Mouse (Mus musculus): Measurements from ENCODE around the gene Ptcra. TPM values are rescaled to one million over a fixed set of nuclear protein-coding genes. Genes with fewer than 3 reads are reported as not detected.

The Ptcra gene
- polyA plus RNA-seq, 1 experiment from 2014 or later, result 0.34 TPM

GRCm38 (mm10) chr17:46725731-46726645 is 37.5 kb downstream of the Ptcra start:
- Histone ChIP-seq H3K4me1 (replicated peaks; ENCODE audit: control insufficient read depth, insufficient read depth, low read length) (no peaks in the 10 kb centered on the region), H3K4me3 (ENCODE audit: low read depth, low read length) (no peak overlapping the region), H3K4me2 (replicated peaks; ENCODE audit: low read depth, low read length) (no peak overlapping the region), H3K9me3 (ENCODE audit: control insufficient read depth, low read length) (no peaks in the 10 kb centered on the region), H3K27me3 (ENCODE audit: control insufficient read depth, insufficient read depth, low read length) (peaks cover 9% of the 10 kb centered on the region), H3K36me3 (ENCODE audit: control insufficient read depth, insufficient read depth, low read length) (no peaks in the 10 kb centered on the region), H3K9ac (ENCODE audit: low read depth, low read length) (no peak overlapping the region), H3K27ac (ENCODE audit: low read depth, low read length) (no peak overlapping the region)
- ATAC-seq (ENCODE audit: low FRiP score) (no peak), DNase-seq (ENCODE audit: low spot score) (no peak)
- WGBS, result 93% methylated on average over 26 of the region's 26 CpGs

GRCm38 (mm10) chr17:46725273-46725672 is 38.2 kb downstream of the Ptcra start:
- Histone ChIP-seq H3K4me1 (replicated peaks; ENCODE audit: control insufficient read depth, insufficient read depth, low read length) (no peaks in the 10 kb centered on the region), H3K9me3 (ENCODE audit: control insufficient read depth, low read length) (no peaks in the 10 kb centered on the region), H3K27me3 (ENCODE audit: control insufficient read depth, insufficient read depth, low read length) (peaks cover 9% of the 10 kb centered on the region), H3K27ac (ENCODE audit: low read depth, low read length) (no peak overlapping the region), H3K9ac (ENCODE audit: low read depth, low read length) (no peak overlapping the region), H3K4me2 (replicated peaks; ENCODE audit: low read depth, low read length) (no peak overlapping the region), H3K36me3 (ENCODE audit: control insufficient read depth, insufficient read depth, low read length) (no peaks in the 10 kb centered on the region), H3K4me3 (ENCODE audit: low read depth, low read length) (no peak overlapping the region)
- WGBS, result 50% methylated on average over 9 of the region's 9 CpGs
- no peak for ATAC-seq (ENCODE audit: low FRiP score)
- peak; percentile 57 for DNase-seq (ENCODE audit: low spot score)

DNA sequence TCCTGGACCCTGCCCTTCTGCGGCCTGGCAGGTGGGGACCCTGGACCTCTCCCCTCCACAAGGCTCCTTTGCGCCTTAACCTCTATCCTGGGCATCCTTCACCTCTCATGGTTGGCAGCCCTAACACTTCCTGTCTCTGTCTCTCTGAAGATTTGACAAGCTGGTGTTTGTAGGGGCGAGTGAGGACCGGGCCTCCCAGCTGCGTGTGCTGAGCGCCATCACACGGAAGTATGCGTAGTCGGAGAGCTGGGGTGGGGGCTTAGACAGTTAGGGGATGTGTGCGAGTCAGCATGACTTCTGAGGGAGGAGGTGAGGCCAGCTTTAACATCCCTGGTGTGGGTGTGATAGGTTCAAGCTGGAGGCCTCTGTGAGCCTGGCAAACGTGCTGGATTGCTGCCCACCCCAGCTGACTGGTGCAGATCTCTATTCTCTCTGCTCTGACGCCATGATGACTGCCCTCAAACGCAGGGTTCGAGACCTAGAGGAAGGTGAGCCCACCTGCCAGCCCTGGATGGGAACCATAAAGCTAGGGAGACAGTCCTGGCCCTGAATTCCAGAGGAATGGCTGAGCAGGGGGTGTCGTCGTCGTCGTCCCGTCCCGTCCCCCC is 38.9 kb downstream of the Ptcra start:
- no peak overlapping the region for H3K4me3 ChIP-seq (ENCODE audit: low read depth, low read length)
- no peak overlapping the region for H3K4me2 ChIP-seq (replicated peaks; ENCODE audit: low read depth, low read length)
- no peaks in the 10 kb centered on the region for H3K36me3 ChIP-seq (ENCODE audit: control insufficient read depth, insufficient read depth, low read length)
- WGBS, result 82% methylated on average over 19 of the region's 20 CpGs
- no peak overlapping the region for H3K9ac ChIP-seq (ENCODE audit: low read depth, low read length)
- ATAC-seq (ENCODE audit: low FRiP score) (no peak), DNase-seq (ENCODE audit: low spot score) (no peak)
- peaks cover 9% of the 10 kb centered on the region for H3K27me3 ChIP-seq (ENCODE audit: control insufficient read depth, insufficient read depth, low read length)
- no peak overlapping the region for H3K27ac ChIP-seq (ENCODE audit: low read depth, low read length)
- no peaks in the 10 kb centered on the region for H3K9me3 ChIP-seq (ENCODE audit: control insufficient read depth, low read length)
- no peaks in the 10 kb centered on the region for H3K4me1 ChIP-seq (replicated peaks; ENCODE audit: control insufficient read depth, insufficient read depth, low read length)

- H3K9me3 ChIP-seq (ENCODE audit: control insufficient read depth, low read length), result no peaks in the 10 kb centered on the region
- H3K4me1 ChIP-seq (replicated peaks; ENCODE audit: control insufficient read depth, insufficient read depth, low read length), result no peaks in the 10 kb centered on the region
- H3K27ac ChIP-seq (ENCODE audit: low read depth, low read length), result no peak overlapping the region
- no peak for ATAC-seq (ENCODE audit: low FRiP score)
- H3K36me3 ChIP-seq (ENCODE audit: control insufficient read depth, insufficient read depth, low read length), result no peaks in the 10 kb centered on the region
- no peak for DNase-seq (ENCODE audit: low spot score)
- no peaks in the 10 kb centered on the region for H3K27me3 ChIP-seq (ENCODE audit: control insufficient read depth, insufficient read depth, low read length)
- 92% methylated on average over 7 of the region's 7 CpGs for WGBS
- no peak overlapping the region for H3K4me2 ChIP-seq (replicated peaks; ENCODE audit: low read depth, low read length)
- H3K4me3 ChIP-seq (ENCODE audit: low read depth, low read length), result no peak overlapping the region
- H3K9ac ChIP-seq (ENCODE audit: low read depth, low read length), result no peak overlapping the region
These were observed 42.4 kb downstream of the Ptcra start for GRCm38 (mm10) chr17:46721077-46721476.

DNA sequence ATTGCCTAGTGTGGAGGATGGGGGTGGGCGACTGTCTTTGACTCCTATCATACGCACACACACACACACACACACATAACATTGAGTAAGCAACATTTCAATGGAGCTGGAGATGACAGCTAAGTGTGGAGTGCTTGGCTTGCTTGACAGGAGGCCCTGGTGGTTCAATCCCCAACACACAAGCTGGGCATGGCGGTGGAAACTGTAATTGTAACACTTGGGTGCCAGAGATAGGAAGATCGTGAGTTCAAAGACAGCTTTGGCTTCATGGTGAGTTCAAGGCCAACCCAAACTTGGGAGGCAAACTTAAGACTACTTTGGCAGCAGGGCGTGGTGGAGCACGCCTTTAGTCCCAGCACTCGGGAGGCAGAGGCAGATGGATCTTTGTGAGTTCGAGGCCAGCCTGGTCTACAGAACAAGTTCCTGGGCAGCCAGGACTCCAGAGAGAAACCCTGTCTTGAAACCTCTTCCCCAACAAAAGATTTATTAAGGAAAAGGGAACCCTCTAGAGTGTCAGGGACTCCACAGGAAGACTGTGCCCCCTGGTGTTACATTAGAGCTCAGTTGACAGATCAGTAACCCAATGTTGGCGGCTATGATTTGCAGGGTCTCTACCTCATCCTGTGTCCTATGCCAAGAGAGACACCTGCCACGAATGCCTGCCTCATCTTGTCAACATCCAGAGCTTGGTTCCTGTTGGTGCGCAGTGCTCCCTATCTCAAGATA is 48.6 kb downstream of the Ptcra start:
- Histone ChIP-seq H3K27ac (ENCODE audit: low read depth, low read length) (no peak overlapping the region), H3K4me1 (replicated peaks; ENCODE audit: control insufficient read depth, insufficient read depth, low read length) (peaks cover 4% of the 10 kb centered on the region), H3K36me3 (ENCODE audit: control insufficient read depth, insufficient read depth, low read length) (0 out of 2 replicates have a peak, but pooled peaks cover 2% of the 10 kb centered on the region), H3K9me3 (ENCODE audit: control insufficient read depth, low read length) (no peaks in the 10 kb centered on the region), H3K9ac (ENCODE audit: low read depth, low read length) (no peak overlapping the region), H3K4me2 (replicated peaks; ENCODE audit: low read depth, low read length) (no peak overlapping the region), H3K27me3 (ENCODE audit: control insufficient read depth, insufficient read depth, low read length) (no peaks in the 10 kb centered on the region), H3K4me3 (ENCODE audit: low read depth, low read length) (no peak overlapping the region)
- DNase-seq (ENCODE audit: low spot score), result no peak
- 96% methylated on average over 11 of the region's 11 CpGs for WGBS
- ATAC-seq (ENCODE audit: low FRiP score), result no peak

GRCm38 (mm10) chr17:46713849-46714248 is 49.7 kb downstream of the Ptcra start:
- H3K4me3 ChIP-seq (ENCODE audit: low read depth, low read length), result no peak overlapping the region
- no peak for ATAC-seq (ENCODE audit: low FRiP score)
- no peak overlapping the region for H3K27ac ChIP-seq (ENCODE audit: low read depth, low read length)
- DNase-seq (ENCODE audit: low spot score), result no peak
- no peak overlapping the region for H3K4me2 ChIP-seq (replicated peaks; ENCODE audit: low read depth, low read length)
- H3K4me1 ChIP-seq (replicated peaks; ENCODE audit: control insufficient read depth, insufficient read depth, low read length), result peaks cover 4% of the 10 kb centered on the region
- no peak overlapping the region for H3K9ac ChIP-seq (ENCODE audit: low read depth, low read length)
- 91% methylated on average over 9 of the region's 9 CpGs for WGBS
- H3K27me3 ChIP-seq (ENCODE audit: control insufficient read depth, insufficient read depth, low read length), result no peaks in the 10 kb centered on the region
- no peaks in the 10 kb centered on the region for H3K9me3 ChIP-seq (ENCODE audit: control insufficient read depth, low read length)
- H3K36me3 ChIP-seq (ENCODE audit: control insufficient read depth, insufficient read depth, low read length), result 0 out of 2 replicates have a peak, but pooled peaks cover 2% of the 10 kb centered on the region

DNA sequence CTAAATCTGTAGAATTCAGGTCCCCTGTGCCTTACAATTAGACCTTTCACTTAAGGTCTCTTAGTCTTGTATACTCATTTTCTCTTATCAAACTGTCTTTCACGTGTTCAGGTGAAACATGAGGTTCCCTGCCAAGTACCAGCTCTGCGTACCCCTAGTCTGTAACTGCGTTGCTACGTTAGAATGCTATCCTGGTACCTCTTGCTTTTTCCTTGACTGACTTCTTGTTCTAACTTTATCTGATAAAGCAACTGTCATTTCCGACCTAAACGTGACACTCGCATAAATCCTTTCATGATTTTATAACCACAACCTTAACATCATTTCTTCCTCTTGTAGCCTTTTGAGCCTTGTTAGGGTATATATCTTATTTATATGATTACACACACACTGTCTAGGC is 51.1 kb downstream of the Ptcra start:
- 78% methylated on average over 7 of the region's 7 CpGs for WGBS
- H3K27me3 ChIP-seq (ENCODE audit: control insufficient read depth, insufficient read depth, low read length), result no peaks in the 10 kb centered on the region
- peaks cover 4% of the 10 kb centered on the region for H3K4me1 ChIP-seq (replicated peaks; ENCODE audit: control insufficient read depth, insufficient read depth, low read length)
- peak overlapping the region; percentile 87 for H3K9ac ChIP-seq (ENCODE audit: low read depth, low read length)
- peak overlapping the region; percentile 99 for H3K4me2 ChIP-seq (replicated peaks; ENCODE audit: low read depth, low read length)
- H3K27ac ChIP-seq (ENCODE audit: low read depth, low read length), result no peak overlapping the region
- H3K36me3 ChIP-seq (ENCODE audit: control insufficient read depth, insufficient read depth, low read length), result 0 out of 2 replicates have a peak, but pooled peaks cover 2% of the 10 kb centered on the region
- DNase-seq (ENCODE audit: low spot score) (no peak), ATAC-seq (ENCODE audit: low FRiP score) (no peak)
- peak overlapping the region; percentile 92 for H3K4me3 ChIP-seq (ENCODE audit: low read depth, low read length)
- no peaks in the 10 kb centered on the region for H3K9me3 ChIP-seq (ENCODE audit: control insufficient read depth, low read length)

DNA sequence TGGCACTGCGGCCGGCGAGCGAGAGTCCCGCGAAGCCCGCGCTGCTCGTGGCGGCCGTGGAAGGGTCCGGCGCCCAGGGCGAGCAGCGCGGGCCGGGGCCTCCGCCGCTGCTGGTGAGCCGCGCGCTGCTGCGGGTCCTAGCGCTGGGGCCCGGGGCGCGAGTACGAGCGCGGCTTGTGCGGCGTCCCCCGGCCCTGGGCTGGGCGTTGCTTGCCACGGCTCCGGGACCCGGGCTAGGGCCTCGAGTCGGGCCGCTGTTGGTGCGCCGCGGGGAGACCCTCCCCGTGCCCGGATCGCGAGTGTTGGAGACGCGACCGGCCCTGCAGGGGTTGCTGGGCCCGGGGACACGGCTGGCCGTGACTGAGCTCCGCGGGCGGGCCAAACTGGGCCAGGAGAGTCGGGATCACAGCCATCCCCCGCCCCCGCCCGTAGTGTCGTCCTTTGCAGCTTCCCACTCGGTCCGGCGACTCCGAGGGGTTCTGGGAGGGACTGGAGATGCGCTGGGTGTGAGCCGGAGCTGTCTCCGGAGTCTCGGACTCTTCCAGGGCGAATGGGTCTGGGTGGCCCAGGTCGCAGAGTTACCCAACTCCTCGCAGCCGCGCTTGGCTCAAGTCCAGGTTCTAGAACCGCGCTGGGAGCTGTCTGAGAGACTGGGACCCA is 51.8 kb downstream of the Ptcra start:
- H3K9me3 ChIP-seq (ENCODE audit: control insufficient read depth, low read length), result no peaks in the 10 kb centered on the region
- peak; percentile 67 for ATAC-seq (ENCODE audit: low FRiP score)
- under 1% methylated on average over 53 of the region's 76 CpGs for WGBS
- H3K27ac ChIP-seq (ENCODE audit: low read depth, low read length), result peak overlapping the region; percentile 42; the same call in 1 of the 2 replicates
- peak overlapping the region; percentile 99 for H3K4me2 ChIP-seq (replicated peaks; ENCODE audit: low read depth, low read length)
- peak overlapping the region; percentile 87 for H3K9ac ChIP-seq (ENCODE audit: low read depth, low read length)
- H3K36me3 ChIP-seq (ENCODE audit: control insufficient read depth, insufficient read depth, low read length), result 0 out of 2 replicates have a peak, but pooled peaks cover 2% of the 10 kb centered on the region
- H3K27me3 ChIP-seq (ENCODE audit: control insufficient read depth, insufficient read depth, low read length), result no peaks in the 10 kb centered on the region
- DNase-seq (ENCODE audit: low spot score), result no peak
- peak overlapping the region; percentile 92 for H3K4me3 ChIP-seq (ENCODE audit: low read depth, low read length)
- peaks cover 4% of the 10 kb centered on the region for H3K4me1 ChIP-seq (replicated peaks; ENCODE audit: control insufficient read depth, insufficient read depth, low read length)
